Mouse (Mus musculus): ENCODE data around the gene Dnaic2.

Dnaic2 gene

DNA sequence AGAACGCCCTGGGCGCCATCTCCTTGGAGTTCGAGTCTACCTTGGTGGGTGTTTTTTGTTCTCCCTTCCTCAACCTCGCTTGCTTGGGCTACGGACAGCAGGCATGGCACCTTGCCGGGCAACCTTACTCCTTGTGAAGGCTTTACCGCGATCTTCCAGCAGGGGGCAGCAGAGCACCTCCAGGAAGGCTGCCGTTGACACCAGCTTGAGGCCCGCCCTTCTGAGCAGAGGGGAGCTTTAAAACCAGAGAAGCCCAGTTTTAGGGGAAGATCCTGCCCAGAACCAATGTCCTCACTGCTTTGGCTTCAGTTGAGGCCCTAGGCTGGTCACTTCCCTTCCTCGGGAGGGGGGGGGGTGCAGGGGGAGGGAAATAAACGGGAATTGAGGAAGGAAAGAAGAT is 17.9 kb downstream of the Dnaic2 start:
- DNase-seq (ENCODE audit: low read depth, low spot score): peak; percentile 76

DNA sequence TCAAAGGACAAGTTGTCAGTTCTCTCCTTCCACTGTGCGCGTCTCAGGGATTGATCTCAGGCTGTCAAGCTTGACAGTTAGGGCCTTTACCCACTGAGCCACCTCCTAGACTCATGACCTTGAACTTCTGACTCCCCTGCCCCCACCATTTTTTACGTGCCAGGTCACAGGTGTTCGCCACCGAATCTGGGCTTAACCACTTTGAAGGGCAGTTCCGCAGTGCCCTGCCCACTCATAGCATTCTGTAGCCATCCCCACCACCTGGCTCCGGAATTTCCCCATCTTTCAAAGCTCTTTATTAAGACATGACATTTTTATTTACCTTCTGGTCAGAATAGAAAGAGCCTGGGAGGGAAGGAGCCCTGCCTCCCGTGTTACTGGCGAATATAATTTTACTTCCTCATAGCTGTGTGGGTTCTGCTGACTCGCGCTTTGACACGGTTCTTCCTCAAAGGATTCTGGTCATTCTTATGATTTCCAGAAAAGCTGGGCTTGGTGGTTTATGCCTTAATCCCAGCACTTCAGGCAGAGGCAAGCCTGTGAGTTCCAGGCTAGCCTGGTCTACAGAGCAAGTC is 20.4 kb downstream of the Dnaic2 start:
- DNase-seq (ENCODE audit: low read depth, low spot score): no peak

DNA sequence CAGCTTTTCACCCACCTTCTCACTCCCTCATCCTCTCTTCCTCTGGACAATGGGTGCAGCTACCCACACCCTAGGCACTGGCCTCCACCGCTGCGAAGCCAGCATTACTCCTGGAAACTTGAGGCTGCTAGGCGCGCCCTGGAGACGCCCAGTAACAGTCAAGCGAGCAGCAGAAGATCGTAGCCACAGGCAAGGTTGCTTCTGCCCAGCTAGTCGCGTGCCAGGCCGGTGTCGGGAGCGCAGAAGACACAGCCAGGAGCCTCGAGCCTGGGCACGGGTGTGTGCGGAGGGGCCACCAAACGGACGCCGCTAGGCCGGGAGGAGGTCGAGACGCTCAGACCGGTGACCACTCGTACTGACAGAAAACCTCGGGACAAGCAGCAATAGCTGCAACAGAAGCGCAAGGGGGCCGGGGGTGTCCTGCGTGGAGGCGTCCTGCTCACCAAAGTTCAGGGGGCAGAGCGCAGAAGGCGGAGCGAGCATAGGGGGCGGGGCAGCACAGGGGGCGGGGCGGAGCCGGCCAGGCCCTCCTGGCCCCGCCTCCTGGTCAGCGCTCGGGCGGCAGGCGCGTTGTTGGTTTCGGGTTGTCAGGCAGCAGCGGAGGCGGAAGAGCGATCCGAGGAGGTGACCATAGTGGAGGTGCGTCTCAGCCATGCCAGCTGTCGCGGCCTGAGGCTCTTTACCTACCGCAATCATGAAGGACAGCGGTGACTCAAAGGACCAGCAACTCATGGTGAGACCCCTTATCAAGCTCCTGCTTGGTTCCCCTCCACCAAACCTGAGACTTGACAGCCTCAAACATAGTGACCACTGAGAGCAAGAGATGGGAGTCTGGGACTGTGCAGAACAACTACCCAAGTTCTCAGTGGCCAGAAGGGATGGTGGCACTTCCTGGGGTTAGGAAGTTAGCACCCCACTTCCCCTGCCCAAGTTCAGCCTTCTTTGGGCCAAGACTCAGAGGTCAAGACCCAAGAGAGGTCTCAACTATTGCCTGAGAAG is 37.9 kb downstream of the Dnaic2 start, which contains the start of gene Kif19a:
TSS of gene Kif19a (plus strand) at position 569 of the 999 bp plus-strand sequence.
- DNase-seq (ENCODE audit: low read depth, low spot score): no peak

DNA sequence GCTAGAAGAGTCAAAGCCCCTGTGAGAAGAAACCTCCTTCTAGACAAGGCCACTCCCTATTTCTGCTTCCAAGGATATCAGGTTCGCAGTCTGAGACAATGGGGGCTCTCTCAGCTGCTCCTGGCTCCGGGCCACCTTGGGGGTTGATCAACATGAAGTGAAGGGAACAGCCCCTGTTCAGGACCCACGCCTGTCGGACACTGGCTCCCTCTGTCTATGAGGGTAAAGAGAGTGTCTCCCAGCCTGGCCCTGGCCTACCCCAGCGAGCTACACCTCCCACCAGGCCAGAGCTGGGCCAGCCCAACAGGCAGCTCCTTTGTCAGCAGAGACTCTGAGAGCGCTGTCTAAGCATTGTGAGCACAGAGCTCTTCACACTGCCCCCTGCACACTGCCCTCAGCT is 42.7 kb downstream of the Dnaic2 start:
- DNase-seq (ENCODE audit: low read depth, low spot score): no peak

DNA sequence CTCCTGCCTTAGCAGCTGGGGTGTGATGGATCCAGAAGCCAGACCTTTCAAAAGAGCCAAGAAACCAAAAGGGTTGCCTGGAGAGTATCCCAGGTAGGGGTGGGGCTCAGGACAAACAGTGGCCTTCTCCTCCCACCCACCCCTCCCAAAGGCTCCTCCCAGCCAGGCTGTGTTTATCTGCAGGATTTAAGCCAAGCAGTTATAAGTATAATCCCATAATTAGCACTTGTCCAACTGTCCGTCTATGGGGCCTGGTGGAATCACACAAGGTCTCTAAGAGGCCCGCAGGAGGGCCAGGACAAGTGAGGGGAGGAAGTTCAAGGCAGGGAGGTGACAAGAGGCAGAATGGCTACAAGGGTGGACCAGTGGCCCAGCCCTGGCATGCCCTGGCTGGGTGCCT is 44.7 kb downstream of the Dnaic2 start:
- no peak for DNase-seq (ENCODE audit: low read depth, low spot score)

DNA sequence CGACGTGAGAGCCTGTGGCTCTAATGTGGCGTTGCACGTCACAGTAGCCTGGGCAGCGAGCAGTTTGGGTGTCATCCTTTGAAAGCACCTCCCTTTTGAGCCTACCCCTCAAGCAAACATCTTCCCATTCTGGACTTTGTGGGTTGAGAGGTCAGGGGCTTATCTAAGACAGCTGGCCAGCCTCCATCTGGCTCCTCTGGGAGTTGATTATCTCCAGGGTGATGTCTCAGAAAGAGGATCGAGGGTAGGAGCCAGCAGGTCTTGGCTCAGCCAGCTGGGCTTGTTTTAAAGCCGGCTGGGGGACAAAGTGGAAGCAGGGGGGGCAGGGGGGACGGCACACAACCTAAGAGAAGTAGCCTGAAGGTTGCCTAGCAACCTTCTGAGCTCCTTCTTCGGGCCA is 52.9 kb downstream of the Dnaic2 start:
- DNase-seq (ENCODE audit: low read depth, low spot score): no peak

DNA sequence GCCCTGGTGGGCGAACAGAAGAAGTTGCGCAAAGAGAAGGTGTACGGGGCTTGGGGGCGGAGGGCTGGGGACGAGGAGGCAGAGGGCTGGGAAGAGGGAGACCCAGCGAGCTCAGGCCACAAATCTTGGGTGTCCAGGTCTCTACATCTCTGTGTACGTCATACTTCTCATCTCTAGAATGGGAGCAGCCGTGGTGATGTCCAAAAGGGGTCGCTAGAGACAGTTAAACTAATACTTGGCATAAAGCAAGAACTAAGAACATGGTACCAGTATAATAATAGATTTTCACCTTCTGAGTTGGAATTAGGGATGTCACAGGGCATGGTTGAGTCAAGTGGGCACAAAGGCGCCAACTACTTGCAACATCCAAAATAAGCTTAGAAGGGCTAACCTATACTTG is 58.7 kb downstream of the Dnaic2 start:
- DNase-seq (ENCODE audit: low read depth, low spot score): no peak

DNA sequence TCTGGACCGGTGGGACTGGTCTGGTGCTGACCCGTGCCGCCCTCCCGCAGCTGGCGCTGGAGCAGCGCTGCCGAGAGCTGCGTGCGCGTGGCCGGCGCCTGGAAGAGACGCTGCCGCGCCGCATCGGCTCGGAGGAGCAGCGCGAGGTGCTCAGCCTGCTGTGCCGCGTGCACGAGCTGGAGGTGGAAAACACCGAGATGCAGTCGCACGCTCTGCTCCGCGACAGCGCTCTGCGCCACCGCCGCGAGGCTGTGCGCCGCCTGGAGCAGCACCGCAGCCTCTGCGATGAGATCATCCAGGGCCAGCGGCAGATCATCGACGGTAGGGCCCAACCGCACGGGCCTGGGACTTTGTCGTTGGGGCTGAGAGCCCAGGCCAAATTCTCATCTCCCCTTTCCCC is 59.1 kb downstream of the Dnaic2 start:
- no peak for DNase-seq (ENCODE audit: low read depth, low spot score)

DNA sequence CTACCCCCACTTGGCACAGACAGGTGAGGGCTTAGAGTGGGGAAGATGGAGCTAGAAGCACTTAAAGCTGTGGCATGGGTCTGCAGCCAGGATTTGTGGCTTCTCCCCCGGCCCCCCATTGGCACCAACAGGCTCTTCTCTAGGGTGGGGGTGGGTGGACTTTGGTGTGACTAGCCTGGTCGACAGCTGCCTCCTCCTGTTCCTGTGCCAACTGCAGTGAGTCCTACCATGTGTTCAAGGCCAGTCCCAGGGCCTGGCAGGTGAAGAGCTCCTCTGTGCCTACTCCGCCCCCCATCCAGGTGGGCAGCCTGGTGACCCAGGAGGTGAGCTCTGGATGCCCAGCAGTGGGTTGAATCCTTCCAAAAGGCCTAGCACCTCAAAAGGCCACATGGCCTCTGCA is 60.4 kb downstream of the Dnaic2 start:
- DNase-seq (ENCODE audit: low read depth, low spot score): no peak

DNA sequence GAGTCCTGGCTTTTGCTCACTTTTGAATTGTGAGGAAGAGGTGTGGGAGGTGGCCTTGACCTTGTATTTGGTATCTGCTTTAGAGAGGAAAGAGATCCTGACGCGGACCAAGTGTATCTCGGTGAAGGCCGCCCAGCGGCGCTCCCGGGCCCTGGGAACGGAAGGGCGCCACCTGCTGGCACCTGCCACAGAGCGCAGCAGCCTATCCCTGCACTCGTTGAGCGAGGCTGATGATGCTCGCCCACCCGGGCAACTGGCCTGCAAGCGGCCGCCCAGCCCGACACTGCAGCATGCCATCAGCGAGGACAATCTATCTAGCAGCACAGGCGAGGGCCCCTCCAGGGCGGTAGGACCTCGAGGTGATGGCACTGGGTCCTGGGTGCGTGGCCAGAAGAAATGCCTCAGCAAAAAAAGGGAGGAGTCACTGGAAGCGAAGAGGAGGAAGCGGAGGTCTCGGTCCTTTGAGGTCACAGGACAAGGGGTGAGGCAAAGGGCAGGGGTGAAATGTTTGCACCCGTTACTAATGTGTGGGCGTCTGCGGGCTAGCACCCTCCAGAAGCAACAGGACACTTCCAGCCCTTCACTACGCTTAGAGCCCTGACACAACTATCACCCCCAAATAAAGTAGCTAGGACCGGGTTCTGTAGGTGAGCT is 62.0 kb downstream of the Dnaic2 start:
- DNase-seq (ENCODE audit: low read depth, low spot score): no peak

DNA sequence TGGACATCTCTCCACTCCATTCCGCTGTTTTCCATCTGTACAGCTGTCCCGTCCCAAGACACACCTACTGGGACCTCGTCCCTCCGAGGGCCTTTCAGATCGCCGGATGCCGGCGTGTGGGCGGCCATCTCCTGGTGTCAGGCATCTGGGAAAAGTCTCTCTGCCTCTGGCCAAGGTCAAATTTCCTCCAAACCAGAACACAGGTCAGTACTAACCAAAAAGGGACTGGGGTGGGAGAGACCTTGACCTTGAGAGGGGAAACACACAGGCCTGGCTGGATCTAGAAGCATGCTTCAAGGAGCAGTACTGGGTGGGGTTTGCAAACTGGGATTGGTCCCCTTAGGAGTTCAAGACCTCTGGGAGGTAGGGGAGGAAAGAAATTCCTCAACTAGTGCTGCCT is 62.5 kb downstream of the Dnaic2 start:
- DNase-seq (ENCODE audit: low read depth, low spot score): no peak

DNA sequence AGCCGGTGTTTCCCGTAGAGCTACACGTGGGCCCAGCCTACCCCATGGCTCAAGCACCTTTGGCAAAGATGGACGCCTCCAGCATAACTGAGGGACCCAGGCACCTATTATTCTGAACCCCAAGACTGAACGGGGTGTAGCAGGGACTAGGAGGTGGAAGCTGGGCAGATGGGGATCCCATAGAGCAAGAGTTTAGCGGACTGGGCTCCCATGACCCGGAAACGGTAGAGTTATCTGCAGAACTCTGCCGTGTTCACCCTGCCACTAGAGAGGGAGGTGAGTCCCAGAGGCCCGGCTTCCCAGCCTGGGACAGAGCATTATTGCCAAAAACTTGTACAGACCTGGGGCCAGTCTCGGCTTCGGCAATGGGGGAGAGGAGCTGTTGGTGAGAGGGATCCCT is 63.0 kb downstream of the Dnaic2 start:
- DNase-seq (ENCODE audit: low read depth, low spot score): no peak

DNA sequence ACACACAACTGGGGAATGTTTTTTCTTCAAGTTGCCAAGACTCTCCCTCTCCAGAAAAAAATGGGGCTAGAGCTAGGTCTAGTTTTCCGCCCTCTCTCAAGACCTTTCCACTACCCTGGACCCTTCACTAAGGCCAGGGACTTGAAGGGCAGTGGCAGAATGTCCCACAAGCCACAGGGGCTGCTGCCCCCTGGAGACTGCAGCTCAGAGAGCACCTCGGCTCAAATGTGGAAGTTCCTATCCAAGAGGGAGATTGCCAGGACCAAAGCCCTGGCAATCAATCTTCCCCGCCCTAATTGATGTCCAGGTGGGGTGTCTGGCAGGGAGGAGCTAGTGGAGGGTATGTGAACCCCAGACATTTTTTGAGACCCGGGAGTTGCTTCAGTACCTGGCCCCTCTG is 63.6 kb downstream of the Dnaic2 start:
- no peak for DNase-seq (ENCODE audit: low read depth, low spot score)

DNA sequence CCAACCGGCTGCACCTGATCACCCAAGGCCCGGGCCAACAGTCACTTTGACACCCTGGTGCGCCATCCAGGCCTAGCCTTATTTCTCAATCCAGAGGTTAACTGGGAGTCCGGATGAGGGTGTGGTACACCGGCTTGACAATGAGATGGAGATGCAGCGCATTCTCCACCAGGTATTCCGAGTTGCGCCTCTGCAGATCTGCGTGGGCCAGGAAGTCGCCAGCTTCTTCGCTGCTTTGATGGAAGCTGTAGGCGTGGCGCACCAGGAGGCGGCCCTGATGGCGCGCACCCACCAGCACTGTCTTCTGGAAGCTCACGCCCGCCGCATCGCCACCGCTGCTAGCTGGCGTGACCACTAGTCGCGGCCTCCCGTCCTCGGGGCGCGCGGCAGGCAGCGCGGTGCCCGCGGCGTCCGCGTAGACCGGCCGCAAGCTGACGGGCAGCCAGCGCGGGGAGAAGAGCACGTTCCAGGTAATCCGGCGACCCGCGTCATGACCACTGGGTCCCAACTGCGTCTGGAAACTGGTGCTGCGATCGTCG is 64.2 kb downstream of the Dnaic2 start:
- no peak for DNase-seq (ENCODE audit: low read depth, low spot score)

DNA sequence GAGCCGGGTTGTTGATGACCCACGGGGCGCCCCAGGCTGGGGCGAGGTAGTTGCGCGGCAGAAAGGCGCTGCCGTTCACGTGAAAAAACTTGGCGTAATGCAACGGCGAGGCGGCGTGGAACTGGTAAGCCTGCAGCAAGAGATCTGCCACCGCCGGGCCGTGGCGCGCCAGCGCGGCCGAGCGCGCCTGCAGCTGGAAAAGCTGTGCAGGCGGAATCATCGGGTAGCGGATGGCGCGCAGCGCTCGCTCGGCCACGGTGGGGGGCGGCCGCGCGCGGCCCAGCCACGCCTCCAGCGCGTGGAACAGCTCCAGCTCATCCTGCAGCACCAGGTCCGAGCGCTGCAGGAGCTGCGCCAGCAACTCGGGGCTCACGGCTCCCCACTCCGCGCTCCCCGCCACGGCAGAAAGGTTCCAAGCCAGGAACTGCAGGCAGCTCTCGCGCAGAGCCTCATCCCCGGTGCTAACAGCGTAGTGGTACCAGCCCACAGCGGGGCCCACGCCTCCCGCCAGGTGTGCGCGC is 64.7 kb downstream of the Dnaic2 start:
- DNase-seq (ENCODE audit: low read depth, low spot score): no peak

DNA sequence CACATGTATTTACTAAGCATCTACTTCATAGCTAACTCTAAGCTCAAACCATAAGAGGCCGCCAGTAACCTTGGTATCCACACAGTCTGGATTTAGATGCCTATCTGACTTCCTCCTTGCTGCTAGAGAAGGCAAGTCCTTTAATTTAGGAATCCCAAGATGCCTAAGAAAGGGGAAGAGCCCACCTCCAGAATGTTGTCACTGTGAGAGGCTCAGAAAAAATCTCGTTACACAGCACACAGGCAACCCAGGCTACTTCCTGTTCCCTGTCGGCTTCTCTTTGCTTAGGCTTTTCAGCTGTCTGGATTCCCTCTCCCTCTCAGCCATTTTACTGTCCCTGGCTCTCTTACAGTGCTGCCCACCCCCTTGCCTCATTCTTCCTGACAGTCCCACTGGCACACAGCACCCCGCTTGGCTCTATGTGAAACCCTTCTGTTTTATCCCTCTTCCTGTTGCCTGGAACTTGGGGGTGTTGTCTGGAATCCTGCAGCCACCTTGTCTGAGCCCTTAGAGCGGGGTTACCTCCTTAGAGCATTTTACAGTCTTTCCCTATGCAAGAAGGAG is 65.8 kb downstream of the Dnaic2 start:
- DNase-seq (ENCODE audit: low read depth, low spot score): no peak

DNA sequence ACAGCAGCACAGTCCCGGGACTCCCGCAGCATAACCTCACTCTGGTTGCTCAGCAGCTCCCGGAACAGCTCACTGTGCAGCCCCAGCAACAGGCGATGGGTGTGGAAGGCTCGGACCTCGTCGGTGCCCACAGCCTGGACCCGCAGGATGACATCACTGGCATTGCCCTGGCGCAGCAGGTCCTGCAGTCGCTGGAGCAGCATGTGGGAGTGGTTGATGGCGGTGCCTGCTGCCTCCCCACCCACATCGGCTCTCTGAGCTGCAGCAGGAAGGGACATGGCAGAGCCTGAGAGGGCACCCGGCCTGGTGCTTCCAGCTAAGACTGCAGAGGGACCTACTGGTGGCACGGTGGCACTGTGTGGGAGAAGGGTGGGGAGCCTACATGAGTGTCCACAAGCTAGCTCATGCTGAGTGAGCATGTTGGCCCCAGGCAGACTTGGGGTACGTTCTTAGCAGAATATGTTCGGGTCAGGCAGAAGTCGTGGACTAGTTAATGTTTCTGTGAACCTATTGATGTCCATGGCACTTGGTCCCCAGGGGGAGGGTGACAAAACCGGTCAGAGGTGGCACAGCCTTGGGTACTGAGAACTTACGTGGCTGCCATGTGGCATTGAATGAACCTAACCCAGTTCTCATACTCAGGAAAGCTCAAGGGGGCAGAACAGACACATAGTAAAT is 66.8 kb downstream of the Dnaic2 start:
- DNase-seq (ENCODE audit: low read depth, low spot score): no peak

DNA sequence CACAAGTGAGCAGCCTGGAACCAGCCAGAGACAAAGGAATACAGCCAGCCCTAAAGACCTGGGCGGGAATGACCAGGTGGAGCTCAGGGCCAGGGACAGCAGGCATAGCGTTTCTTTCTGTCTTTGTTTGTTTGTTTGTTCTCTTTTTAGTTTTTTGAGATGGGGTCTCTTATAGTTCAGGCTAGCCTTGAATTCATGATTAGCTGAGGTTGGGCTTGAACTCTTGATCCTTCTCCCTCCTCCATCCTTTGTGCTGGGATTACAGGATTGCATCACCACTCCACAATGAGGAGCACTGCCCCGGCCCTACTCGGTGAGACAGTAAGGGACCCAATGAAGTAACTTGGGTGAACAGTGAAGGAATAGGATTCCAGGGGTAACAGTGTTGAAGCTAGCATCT is 67.5 kb downstream of the Dnaic2 start:
- no peak for DNase-seq (ENCODE audit: low read depth, low spot score)

DNA sequence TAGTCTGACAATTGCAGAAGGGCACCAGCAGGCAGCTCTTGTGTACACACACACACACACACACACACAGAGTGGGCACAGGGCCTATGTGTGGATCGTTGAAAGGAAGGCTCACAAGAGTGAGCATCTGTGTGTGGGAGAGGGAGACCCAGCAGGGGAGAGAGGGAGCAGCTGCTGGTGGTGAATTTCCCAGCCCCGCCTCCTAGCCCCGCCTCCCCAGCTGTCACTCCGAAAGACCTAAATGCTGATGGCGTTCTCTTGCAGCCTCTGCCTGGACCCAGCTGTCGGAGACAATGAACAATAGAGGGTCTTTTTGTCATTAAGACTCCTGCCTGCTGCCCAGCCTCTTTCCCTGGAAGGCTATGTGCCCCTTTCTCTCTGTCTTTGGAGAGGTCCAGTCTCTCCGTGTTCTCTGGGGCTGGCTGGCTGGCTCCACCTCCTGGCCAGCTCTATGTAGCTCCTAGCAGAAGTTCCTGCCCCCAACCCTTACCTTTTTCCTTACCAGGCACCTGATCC is 68.1 kb downstream of the Dnaic2 start:
- no peak for DNase-seq (ENCODE audit: low read depth, low spot score)

DNA sequence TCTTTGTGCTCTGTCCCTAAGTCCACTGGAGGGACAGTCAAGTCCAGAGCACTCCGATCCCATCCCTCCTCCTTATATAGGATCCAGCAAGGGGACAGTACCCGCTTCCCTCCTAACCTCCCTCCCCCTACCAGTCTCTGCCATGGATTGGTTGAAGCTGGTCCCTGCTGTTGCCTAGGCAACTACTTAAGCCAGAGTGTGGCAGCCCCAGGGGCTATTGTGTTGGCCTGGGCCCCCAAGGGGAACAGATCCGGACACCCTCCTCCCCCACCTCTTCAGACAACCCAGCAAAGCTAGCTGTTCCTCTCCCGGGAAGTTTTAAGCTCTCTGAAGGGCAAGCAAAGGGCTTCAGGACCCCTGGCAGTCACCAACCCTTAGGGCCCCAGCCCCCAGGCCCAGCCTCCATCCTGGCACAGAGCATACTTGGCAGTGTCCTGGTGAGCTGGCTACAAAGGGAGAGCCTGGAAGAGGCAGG is 68.7 kb downstream of the Dnaic2 start, which contains the start of gene Btbd17:
TSS of gene Btbd17 (minus strand) at position 98 of the 475 bp plus-strand sequence.
- DNase-seq (ENCODE audit: low read depth, low spot score): no peak

DNA sequence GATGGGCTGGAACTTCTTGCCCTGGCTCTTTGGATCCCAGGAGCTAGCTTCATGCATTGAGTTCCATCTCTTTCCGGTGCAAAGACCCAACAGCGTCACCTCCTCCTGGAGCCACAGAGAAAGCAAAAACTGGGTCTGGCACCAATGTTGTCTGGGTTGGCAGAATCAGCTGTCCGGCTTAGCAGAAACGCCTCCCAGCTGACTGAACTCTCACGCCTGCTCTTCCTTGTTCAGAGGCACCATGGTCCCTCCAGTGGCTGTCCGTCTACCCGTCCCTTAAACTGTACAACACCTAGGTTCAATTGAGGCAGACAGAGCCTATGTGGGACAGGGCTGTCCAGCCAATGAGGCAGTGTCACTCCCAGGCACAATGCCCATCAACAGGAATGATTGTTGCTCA is 70.0 kb downstream of the Dnaic2 start:
- no peak for DNase-seq (ENCODE audit: low read depth, low spot score)

All from WW6 (cell line).